Mouse (Mus musculus) cerebral cortex, adult 2 months (tissue): ENCODE measurements around the gene Ssr4.

ENCODE experiments used
- WGBS: fragments of 180-500 bp; shearing (Covaris S2); methylation state at CpG from one replicate; pipeline ENCODE4 v1.1.7; 2018; 5-methylcytosine and 5-hydroxymethylcytosine counted together

Ssr4 gene

GRCm38 (mm10) chrX:73816596-73817314, 29.9 kb downstream of the Ssr4 start:
- 55% methylated on average over 3 of the region's 3 CpGs for WGBS

GRCm38 (mm10) chrX:73823747-73824146, 36.9 kb downstream of the Ssr4 start:
- 2% methylated on average over 17 of the region's 17 CpGs for WGBS

- 3% methylated on average over 55 of the region's 84 CpGs for WGBS
These were observed 37.6 kb downstream of the Ssr4 start, which contains the start of gene Pdzd4 for GRCm38 (mm10) chrX:73824185-73825151. Gene Pdzd4, minus strand, starts transcription at chrX:73824969.

- 100% methylated on average over 1 of the region's 1 CpGs for WGBS
These were observed 48.9 kb downstream of the Ssr4 start for GRCm38 (mm10) chrX:73835731-73836130.

- 51% methylated on average over 3 of the region's 3 CpGs for WGBS
These were observed 49.9 kb downstream of the Ssr4 start for GRCm38 (mm10) chrX:73836691-73837090.
